Mouse (Mus musculus): ENCODE results near the gene Lmcd1.

The Lmcd1 gene

DNA sequence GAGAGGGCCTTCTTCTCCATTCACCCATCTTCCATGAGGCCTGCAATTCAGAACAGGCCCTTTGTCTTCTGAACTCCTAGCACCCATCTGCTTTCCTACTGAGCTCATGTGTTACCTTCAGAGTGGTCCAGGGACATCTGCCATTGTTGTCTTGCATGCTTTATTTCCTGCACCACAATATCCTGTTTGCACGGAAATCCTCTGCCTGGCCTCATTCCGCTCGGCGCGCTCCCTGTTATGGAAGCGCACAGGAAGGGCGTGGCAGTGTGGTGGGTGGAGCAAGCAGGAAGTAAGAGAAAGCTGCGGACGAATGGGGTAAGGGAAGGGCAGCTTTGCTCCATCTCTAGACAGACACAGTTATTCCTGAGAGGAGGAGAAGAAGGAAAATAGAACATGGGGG, 14.1 kb downstream of the Lmcd1 start:
- DNase-seq (ENCODE audit: low read depth), result no peak

GRCm38 (mm10) chr6:112288271-112288670, 14.7 kb downstream of the Lmcd1 start:
- no peak for DNase-seq (ENCODE audit: low read depth)

- no peak for DNase-seq (ENCODE audit: low read depth)
Observed at GRCm38 (mm10) chr6:112291146-112291545, 17.6 kb downstream of the Lmcd1 start.

GRCm38 (mm10) chr6:112293320-112293719, 19.8 kb downstream of the Lmcd1 start:
- DNase-seq (ENCODE audit: low read depth), result no peak

DNA sequence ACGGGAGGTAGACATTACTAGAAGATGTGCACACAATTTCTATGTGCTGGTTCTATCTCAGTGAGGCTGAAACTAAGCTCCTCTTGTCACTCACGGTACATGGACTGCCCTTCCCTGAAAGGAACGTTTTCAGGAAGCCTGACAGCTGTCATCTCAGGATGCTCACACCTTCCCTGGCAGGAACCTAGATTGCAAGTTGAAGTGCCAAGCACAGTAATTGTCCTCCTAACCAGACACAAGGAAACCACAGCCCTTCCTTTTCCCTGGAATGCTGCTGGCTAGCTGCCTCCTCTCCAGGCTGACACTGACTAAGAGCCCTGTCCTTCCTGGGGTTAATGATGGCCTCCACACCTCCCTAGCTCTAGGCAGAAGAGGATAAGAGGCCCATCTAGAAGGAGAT, 21.7 kb downstream of the Lmcd1 start:
- no peak for DNase-seq (ENCODE audit: low read depth)

GRCm38 (mm10) chr6:112300146-112300545, 26.6 kb downstream of the Lmcd1 start:
- DNase-seq (ENCODE audit: low read depth), result no peak

DNA sequence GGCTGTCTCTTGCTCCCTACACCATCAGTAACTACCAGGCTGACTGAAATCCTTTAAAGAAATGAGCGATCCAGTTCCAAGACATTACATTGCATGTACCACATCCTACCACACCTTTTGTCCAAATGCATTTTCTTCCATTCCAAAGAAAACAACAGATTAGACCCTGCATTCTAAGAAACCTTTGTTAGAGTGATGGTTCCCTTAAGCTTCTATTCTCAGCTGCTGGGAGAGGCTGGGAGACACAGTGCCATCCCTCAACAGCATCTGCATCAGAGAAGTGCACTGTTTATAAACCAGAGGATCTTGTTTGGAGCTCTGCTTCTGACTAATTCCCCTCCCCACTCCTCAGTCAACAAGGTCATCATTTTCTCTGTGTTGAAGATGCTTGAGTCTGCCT, 27.1 kb downstream of the Lmcd1 start:
- no peak for DNase-seq (ENCODE audit: low read depth)

DNA sequence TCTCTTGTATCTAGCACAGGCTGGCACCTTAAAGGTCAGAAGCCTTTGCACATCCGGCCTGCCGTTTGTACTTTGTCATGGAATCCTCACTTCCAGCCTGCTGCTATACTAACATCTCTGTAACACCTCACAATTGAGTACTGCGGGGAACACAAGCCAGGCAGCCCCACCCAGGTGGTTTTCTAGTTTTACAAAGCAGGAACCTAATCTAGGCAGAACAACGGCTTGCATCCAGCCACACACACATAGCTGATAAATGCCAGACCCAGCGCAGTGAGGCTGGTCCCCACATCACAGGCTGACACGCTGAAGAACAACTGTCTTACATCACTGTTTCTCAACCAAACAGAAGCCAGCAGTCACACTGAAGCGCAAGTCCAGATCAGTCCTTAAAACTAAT, 28.7 kb downstream of the Lmcd1 start:
- no peak for DNase-seq (ENCODE audit: low read depth)

DNA sequence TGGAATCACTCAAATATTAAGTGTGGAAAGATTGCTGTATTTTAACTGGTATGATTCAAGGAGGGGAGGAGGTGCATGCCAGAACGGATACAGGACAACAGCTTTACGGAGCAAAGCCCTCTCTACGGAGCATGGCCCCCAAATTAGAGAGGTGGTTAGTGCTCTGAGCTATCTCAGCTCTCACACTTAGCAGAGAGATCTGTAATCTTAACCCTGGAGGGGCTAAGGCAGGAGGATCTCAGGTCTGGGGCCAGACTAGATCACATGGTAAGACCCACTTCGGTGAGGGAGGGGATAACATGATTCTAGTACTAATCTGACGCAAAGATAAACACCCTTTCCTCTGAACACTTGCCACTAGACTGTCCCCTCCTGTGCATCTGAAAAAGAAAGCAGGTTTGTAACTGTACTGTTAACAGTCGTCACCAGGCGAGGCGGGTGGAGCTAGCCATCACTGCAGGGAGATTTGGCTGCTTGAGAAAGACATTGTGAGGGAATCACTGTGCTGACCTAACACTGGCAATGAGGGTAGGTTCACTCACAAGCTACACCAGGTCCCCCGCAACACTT, 29.3 kb downstream of the Lmcd1 start:
- no peak for DNase-seq (ENCODE audit: low read depth)

DNA sequence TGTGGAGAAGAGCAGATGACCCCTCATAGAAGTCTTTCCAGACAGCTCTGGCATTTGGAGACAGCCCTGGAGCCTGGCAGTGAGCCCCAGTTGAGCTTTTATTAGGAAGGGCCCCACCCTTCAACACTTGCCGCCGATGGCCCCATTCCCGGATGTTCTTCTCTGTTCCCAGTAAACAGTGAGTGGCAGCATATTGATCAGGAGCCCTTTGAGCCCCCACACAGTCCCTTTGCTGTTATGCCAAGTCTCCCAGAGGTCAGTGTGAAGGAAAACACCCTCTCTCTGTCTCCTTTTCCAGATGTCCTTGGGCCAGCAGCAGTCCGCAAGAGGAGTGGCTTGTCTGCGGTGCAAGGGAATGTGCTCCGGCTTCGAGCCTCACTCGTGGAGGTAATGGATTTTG, 31.2 kb downstream of the Lmcd1 start:
- DNase-seq (ENCODE audit: low read depth), result no peak

DNA sequence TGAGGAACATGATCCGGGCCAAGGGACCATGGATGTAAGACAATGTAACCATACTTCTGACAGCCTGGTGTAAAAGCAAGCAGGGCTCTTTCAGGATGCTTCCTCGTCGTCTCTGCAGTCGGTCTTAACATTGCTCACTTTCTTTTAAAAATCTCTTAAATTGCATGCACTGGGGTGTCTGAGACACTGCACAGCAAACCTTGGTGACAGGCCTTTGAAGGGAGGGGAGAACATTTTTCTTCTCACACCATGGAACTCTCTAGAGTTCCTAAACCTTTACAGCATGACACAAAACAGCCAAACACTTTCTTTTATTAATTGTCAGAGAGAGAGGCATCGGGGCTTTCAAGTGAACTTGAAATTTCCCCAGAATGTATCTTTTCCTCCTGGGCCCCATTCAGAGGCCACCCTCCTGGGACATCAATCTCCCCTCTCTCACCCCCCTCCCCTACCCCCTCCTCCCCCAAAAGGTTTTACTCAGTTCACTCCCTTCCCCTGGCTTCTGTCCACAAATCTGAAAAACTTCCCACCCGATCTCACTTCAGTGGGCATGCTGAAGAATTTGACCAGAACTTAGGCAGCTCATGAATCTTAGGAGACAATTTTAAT, 35.9 kb downstream of the Lmcd1 start:
- no peak for DNase-seq (ENCODE audit: low read depth)

- DNase-seq (ENCODE audit: low read depth), result no peak
Observed at GRCm38 (mm10) chr6:112311385-112311784, 37.8 kb downstream of the Lmcd1 start.

DNA sequence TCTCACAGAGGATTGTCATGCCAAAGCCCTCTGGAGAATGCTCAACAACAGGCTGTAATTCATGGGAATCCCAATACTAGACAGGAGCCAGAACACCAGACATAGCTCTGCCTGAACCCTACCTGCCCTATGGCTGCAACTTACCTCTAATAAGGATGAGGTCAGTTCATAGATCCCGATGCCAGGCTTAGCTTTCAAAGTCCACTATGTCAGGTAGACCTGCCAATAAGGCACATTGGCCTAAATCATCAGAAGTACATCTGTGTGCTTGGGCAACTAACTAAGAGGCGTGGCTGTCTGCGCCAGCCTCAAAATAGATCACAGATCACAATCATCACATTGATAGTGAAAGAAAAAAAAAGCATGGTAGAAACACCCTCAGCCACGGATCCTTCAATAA, 45.9 kb downstream of the Lmcd1 start:
- no peak for DNase-seq (ENCODE audit: low read depth)

- no peak for DNase-seq (ENCODE audit: low read depth)
Observed at GRCm38 (mm10) chr6:112320679-112321078, 47.1 kb downstream of the Lmcd1 start.

DNA sequence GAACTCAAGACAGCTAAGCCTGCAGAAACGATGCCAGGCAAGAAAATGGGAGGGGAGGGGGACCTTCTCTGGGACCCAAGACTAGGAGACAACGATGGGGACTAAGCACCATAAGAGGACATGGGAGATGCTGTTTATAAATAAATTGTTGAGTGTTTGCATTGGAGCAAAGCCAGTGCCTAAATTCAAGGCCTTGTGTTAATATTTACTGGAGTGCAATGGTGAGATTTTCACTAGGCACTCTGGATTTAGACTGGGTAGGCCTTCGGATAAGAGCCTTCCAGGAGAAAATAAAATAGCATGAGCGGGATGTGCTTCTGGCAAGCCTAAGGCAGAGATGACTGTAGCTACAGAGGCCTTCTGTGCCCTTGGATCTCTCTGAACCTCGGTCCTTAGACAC, 49.4 kb downstream of the Lmcd1 start:
- DNase-seq (ENCODE audit: low read depth), result no peak

GRCm38 (mm10) chr6:112325213-112325612, 51.7 kb downstream of the Lmcd1 start:
- no peak for DNase-seq (ENCODE audit: low read depth)

GRCm38 (mm10) chr6:112327793-112328192, 54.2 kb downstream of the Lmcd1 start:
- DNase-seq (ENCODE audit: low read depth), result no peak

DNA sequence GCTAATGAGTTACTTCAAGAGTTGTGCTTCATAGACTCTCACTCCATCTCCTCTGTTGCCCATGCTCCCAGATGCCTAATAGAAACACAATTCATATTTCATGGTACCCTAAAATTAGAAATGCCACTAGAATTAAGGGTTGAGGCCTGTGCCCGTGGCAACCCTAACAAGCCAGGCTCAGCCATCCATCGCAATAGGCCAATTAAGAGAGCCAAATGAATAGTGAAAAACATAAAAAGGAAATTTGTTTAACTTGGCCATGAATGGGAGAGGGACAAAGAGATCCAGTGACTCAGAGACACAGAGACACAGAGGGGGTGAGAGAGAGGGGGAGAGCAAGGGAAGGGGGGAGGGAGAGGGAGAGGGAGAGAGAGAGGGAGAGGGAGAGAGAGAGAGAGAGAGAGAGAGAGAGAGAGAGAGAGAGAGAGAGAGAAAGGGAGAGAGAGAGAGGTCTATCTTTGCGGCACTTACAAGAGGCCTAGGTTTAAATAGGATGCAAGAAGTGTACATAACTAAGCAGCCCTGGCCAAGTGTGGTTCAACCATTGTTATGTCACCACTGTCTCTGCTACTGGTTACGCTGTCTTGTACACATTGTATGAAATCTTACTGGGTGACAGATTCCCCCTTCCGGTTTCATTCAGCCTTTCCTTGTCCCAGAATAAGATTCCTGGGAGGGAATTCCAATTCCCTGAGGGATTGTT, 57.1 kb downstream of the Lmcd1 start:
- DNase-seq (ENCODE audit: low read depth), result no peak

DNA sequence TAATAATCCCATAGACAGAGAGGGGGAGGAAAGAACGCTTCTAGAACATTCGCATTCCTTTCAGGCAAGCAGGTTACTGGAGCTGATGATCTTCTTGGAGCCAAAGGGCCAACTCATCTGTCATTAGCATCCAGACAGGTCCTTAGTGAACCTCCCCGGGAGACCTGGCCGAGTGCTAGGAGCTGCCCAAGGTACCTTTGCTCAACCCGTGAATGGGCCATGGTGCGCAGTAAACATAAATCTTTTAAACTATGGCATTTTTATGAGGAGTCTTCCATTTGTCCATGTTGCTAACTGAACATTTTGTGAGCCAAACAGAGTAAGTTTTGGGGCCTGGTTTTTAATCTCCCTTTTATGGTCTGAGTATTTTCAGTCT, 57.7 kb downstream of the Lmcd1 start:
- no peak for DNase-seq (ENCODE audit: low read depth)

- no peak for DNase-seq (ENCODE audit: low read depth)
Observed at GRCm38 (mm10) chr6:112333930-112334329, 60.4 kb downstream of the Lmcd1 start.

- DNase-seq (ENCODE audit: low read depth), result no peak
Observed at GRCm38 (mm10) chr6:112337667-112338066, 64.1 kb downstream of the Lmcd1 start.

- no peak for DNase-seq (ENCODE audit: low read depth)
Observed at GRCm38 (mm10) chr6:112339016-112339415, 65.5 kb downstream of the Lmcd1 start.

DNA sequence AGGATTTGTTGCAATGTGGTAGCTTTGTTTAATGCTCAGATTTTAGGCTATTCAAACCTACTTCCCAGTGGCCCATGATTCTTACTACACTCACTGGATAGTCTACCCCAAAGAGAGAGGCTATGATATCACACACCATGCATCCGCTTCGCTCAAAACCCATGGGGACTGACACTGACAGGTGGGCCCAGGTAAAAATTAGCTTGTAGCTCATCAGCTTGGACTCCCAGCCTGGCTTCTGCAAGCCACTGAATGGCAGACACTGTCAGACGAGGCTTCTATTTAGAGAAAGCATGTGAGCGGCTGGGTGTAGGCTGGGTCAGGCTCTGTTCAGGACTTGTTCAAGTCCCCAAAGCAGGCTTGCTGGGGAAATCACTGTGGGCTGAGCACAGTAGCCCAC, 76.9 kb downstream of the Lmcd1 start:
- no peak for DNase-seq (ENCODE audit: low read depth)

- DNase-seq (ENCODE audit: low read depth), result no peak
Observed at GRCm38 (mm10) chr6:112359341-112359740, 85.8 kb downstream of the Lmcd1 start.
